Mouse (Mus musculus) ovary, postnatal 36 days (tissue): ENCODE data around the gene Tex101.
"Not testable (repeated sequence)": the region's sequence is repeated elsewhere in the genome, so short reads cannot be mapped to it uniquely, and the experiment has no call there.

Source experiments
- DNase-seq: peaks from one replicate; pipeline ENCODE4 v3.0.0; 2022; ENCODE audit warnings: low spot score, mixed read lengths

The Tex101 gene

GRCm38 (mm10) chr7:24636264-24636663 lies 40.2 kb downstream of the Tex101 start, which contains the start of gene Lypd3:
Gene Lypd3, plus strand, starts transcription at chr7:24636550.
- no peak for DNase-seq

DNA sequence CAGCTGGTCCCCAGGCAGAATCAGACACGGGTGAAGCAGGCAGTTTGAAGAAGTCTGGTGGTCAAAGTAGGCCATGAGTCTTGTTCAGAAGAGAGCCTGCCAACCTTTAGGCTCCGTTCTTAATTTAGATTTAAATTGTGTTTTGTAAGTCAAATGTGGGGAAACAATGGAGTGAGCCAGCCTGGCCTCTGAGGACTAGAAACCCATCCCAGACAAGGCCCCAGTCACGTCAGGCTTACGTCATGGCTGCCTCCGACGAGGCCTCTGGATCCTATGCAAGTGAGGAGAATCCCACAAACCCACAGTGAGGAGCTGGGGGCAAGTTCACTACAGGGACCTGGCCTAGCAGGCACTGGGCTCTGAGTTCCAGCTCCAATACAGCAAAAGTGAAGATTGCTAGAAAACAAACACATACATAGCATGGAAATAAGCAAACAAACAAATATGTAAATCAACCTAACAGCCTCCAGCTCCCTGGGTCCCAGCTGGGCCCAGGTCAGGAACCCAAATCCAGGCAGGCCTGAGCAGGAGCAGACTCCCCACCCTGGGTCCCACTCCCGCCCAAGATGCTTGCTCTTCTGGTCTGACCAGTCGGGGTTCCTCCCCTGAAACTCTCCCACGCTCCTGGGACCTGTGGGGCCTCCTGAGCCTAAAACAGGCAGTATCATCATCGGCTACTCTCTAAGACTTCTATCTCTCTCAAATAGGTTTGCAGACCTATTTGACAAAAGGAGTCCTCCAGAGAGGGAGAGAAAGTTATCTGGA lies 46.2 kb downstream of the Tex101 start:
- DNase-seq: no peak

DNA sequence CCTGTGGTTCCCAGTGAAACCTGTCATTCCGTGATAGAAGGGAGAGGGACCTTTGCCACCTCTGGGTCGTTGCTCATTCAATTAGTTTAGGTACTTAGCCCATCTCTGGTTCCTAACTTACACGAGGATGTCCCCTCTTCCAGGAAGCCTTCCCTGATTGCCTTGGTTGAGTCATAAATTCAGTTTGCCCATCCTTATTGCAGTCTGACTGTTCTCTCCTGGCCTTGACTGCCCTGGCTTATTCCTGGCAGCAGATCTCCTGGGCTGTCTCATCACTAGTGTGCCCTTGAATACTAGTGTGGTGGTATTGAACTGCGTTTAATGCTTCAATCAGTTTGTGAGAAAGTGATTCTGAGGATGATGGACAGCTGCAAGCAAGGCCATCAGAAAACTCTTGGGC lies 46.8 kb downstream of the Tex101 start:
- DNase-seq: no peak

GRCm38 (mm10) chr7:24628685-24629610 lies 47.5 kb downstream of the Tex101 start:
- peak; percentile 86 for DNase-seq

- no peak for DNase-seq
Observed at GRCm38 (mm10) chr7:24622967-24623366, 53.5 kb downstream of the Tex101 start.

DNA sequence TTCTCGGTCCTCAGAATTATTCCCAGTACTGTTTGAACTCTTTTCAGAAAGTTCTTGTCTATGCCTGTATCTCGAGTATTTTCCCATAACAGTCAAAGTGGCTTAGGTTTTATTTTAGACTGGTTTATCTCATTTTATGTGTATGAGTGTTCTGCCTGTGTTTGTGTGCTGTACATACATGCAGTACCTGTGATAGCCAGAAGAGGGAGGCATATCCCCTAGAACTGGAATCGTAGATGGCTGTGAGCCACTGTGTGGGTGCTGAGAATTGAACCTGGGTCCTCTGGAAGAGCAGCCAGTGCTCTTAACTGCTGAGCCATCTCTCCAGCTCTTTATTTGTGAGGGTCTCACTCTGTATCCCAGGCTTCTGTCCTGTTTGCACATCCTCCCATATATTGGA lies 55.3 kb downstream of the Tex101 start:
- no peak for DNase-seq

DNA sequence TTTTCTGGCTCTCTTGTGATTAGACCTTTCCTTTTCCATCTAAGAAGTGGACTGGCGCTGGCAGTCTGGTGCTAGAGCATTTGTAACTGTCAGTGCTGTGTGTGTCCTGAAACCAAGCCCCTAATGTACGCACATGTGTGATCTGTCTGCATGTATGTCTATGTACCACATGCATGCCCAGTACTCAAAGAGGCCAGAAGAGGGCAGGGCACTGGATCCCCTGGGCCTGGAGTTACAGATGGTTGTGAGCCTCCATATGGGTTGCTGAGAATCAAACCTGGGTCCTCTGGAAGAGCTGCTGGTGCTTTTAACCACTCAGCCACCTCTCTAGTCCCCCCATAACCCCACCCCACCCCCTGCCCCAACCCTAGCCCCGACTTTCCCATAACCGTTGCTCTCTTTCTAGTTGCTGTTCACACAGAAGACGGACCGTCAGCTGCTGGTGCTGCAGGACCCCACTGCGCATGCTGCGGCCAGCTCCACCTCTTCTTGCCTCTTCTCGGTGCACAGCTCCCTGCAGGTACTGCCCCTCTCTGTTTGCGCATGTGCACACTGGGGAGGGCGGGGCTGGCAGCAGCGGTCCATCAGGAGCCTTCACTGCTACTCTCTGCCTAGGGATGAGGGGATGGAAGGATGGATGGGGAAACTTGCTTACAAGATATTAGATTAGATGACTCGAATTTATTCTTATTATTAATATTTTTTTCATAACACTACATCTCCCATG lies 56.6 kb downstream of the Tex101 start:
- no peak for DNase-seq

DNA sequence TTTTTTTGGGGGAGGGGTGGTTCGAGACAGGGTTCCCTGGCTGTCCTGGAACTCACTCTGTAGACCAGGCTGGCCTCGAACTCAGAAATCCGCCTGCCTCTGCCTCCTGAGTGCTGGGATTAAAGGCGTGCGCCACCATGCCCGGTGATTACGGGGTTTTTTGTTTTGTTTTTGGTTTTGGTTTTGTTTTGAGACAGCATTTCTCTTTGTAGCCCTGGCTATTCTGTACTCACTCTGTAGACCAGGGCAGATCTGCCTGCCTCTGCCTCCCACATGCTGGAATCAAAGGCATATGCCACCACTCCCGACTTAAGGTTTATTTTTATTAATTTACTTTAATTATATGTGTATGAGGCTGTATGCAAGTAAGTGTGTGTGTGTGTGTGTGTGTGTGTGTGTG lies 58.1 kb downstream of the Tex101 start:
- DNase-seq: not testable (repeated sequence)
